Mouse (Mus musculus): ENCODE data around the gene Tmem182.

The Tmem182 gene

DNA sequence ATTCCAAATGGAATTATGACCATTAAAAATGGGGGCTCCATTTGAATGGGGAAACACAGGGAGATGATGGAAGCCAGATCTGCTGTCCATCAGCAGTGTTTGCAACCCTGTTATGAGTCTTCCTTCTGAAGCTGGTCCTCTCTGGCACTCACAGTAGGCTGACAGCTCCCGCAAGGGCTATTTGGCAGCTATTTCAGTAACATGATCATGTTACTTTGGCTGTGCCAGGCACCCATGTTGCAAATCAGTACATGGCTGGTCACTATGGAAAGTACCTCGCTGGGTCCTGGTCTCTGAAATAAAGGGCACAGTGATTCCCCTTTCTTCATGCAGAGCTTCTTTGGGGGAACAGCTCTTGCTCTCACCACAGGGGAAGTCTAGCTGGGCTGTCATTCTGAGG is 62.2 kb downstream of the Tmem182 start:
- no peak for DNase-seq

DNA sequence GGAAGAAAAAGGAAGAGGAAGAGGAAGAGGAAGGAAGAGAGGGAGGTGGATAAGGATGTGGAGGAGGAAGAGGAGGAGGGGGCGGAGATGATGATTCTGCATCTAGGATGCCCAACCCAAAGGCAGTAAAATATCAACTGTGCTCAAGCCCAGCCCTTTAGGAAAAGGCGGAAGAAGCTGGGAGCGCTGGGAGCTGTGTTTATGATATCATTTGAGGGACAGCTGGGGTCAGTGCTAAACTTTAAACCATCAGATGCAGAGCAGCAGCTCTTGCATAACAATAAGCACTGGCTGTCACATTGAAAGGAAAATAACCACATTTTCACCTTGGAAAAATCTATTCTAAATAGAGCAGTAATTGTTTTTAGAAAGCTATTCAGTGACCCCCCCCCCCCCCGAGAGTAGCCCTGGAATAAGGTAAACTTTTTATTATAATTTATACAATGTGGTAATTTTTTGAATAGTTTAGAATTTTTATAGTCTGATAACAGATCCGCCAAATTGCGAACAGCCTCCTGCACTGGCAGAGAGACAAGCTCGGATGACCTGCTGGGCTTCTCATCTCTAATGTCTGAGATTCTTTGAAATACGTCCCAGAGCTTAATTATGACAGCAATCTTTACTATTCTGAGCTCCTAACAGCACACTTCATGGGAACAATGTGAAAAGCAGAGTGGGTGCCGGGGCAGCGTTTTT is 68.5 kb downstream of the Tmem182 start:
- no peak for DNase-seq

DNA sequence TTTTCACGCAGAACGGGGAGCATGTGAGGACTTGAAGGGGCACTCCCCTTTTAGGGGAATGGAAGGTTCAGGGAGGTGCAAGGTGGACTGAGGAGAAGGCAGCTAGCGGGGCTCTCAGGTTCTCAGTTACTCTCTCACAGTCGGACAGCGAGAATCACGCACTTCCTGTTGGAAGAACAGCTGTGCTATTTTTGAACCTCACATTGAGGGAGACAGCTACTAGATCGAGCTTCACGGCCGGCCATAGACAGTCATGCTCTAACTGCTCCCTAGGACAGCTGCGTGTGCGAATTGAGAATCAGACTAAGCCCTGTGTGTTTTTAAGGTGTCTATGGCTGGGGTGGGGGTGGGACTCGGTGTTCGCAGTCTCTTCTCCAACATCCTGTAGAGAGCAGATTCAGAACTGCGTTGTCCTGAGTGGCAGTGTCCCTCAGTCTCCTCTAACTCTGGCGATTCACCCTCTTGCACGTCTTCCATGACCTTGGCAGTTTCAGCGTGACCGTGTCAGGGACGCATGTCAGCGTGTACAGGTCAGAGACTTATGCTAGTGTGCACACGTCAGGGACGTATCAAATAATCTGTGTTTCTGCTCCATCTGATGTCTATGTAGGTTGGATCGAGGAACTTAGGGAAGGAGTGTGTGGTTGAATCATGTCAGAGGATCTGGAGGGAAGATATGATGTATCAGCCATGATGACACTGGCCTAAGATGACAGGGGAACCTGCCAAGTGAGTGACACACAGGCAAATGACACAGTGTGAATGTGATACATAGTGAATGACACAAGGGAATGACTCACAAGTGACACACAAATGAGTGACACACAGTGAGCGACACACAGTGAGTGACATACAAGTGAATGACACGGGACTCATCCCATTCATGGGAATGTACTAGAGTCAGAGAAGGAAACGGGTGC is 69.3 kb downstream of the Tmem182 start:
- DNase-seq: no peak

DNA sequence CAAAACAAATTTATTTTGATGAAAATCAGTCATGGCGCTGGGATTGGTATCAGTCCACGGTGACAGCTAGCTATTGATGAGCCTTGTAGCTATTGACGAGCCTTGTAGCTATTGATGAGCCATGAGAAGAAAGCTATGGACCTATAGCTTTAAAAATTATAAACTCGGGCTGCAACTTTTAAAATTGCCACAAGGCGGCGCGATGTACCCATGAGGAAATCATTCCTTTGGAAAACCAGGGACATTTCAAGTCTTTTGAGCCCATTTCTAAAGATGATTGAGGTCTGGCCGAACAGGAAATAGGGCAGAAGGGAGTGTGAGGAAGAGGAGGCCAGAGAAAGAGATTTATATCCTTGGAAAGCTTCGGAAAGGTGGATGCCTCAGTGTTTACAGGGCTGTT is 73.7 kb downstream of the Tmem182 start:
- DNase-seq: no peak

DNA sequence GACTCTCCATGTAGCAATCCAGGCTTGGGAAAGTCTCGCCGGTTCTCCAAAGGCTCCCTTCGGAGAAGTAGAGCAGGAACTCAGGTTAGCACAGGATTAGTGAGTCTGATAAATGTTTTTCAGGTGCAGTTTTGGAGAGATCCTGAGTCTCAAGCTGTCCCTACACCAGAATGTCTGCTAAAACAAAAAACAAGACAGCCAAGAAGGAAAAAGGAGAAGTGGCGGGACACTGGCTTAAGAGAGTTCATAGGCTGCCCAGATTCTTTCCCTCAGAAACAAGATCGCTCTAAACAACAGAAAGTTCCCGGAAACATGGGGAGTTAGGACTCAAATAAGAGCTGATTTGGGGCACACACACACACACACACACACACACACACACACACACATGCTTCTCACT is 74.1 kb downstream of the Tmem182 start:
- DNase-seq: no peak

DNA sequence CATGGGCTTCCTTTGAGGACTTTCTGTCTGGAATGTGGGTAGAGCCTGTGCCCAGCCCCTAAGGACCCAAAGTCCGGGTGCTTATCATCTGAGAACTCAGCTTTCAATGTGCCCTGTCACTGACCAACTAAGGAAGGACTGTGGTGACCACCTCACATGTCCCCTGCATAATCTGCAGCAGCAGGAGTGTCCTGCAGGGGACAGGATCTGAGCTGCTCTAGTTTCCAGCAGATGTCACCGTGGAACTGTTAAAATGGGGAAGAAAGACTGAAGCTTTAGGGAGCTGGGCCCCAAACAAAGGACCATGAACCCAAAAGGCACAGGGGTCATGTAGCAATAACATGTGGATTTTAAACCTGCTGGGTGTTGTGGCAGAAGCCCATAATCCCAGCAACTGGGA is 75.1 kb downstream of the Tmem182 start:
- DNase-seq: no peak

DNA sequence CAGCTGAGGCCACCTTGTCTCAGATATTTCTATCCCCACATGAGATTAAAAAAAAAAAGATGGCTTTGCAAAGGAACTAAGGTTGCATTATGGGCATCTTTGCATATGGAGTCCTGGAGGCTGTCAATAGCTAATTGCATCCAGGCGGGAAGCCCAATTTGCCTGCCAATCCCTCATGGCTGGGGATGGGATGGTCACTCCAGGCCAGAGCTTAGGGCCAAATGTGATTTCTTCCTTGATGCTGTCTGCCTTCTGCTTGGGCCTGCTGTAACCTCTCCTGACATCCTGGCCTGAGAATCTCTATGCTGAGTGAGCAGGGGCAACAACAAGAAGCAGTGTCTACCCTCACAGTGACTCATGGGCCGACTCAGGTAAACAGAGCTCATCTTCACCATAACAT is 78.5 kb downstream of the Tmem182 start:
- DNase-seq: no peak

DNA sequence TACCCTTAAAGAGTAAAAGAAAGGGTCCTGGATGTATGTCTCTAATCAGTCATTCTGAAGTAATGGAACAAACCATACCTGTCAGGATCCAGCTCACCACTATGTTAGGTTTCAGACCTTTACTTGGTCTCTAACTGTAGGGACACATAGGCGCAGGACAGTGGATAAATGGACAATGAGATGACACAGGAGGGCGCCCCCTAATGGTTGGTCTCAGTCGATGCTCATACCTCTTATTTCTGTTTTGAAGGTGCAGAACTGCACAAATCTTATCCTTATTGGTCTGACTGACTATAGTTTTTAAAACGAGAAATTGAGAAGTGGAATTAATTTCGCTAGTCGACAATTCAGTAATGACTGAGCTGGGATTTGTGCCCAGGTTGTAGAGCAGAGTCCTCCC is 79.5 kb downstream of the Tmem182 start:
- no peak for DNase-seq

DNA sequence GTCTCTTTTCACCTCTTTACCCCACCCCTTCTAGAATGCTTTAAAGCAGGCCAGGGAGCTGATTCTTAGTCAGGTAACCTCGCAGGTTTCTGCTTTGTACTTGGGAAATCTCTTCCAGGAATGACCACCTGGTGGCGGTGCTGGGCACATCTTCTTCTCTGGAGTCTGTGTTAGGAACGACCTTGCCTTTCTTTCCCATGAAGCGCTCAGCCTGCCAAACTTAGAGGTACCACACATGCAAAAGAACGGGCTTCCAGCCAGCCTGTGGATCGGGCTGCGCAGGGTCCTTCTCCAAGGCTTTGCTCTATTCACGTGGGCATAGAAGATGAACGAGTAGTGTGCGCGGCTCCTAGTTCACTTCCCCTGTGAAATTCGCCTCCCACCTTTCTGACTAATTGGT is 82.3 kb downstream of the Tmem182 start:
- DNase-seq: no peak

DNA sequence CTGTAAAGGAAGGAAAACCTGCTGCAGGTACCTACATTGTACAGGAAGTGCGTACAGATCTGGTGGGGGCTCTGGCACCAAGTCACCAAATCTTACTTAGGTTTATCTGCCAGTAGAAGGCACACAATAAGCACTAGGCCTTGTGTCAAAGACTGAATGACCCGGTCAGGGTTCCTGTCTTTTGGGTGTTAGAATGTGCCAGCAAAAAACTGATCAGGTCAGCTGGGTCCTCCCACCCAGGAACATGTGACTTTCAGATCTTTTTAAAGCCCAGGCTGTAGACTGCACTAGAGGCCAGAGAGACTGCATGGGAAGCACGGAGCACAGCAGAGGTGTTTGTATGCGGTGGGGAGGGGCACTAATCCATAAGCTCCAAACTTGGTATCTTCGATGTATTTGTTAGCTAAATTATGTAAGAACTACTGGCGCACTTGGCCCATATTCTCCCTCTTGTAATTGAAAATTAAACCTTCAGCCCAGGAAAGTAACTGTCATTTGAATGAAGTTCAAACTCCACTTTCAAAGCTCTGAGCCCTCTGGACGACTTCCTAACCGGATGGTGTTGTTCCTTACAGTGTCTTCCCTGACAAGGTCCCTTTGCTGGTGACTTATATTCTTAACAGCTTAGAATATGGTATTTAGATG is 83.1 kb downstream of the Tmem182 start:
- no peak for DNase-seq

DNA sequence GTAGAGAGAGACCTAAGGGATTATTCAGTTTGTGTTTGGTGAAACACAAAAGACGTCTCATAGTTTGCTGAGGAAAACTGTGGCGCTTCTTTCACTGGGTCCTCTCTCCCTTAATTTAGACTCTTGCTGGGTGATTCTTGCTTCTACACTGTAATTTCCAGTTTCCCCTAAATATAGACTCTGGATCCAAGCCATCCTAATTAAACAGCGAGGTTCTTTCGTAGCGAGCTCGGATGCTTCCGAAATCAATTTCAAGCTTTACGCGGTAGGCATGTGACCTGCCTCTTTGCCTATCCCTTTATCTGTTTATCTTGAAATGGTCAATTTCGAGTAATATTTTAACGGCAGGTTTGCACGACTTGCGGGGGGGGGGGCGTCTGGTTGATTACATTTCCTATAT is 84.2 kb downstream of the Tmem182 start:
- no peak for DNase-seq

DNA sequence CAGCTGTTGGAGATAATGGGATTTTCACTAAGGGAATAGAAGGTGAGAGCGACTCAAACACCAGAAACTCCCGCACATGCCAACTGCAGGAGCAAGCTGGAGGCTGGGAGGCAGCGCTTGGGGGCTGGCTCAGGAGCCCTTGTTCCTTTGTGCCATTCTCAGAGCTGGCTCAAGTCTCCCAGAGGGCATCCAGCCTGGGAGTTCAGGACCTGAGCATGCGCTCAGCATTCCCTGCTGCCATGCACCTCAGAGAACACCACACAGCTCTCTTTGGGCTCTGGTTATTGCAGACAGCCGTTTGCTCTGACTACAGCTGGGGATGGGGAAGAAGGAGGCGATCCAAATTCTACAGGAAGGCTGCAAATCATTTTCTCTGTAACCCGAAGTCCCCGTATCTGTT is 84.8 kb downstream of the Tmem182 start:
- DNase-seq: no peak

DNA sequence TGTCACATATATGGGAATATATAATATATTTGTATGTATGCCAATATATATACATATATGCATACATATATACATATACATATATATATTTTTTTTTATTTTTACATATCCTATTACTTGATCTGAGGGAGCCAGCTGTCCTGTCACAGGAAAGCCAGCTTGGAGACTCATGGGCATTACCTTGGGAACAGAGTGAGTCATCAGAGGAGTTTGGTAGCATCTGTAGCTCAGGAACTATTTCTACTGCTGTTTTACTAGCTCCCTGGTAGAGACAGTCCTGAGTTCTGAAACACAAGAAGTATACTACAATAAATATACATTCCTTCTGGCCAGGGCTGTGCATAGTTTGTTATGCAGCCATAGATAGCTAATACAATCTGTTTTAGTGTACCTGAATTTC is 98.3 kb downstream of the Tmem182 start:
- DNase-seq: no peak

Data from spleen, adult 18-20 months (tissue).